Mouse (Mus musculus): Measurements from ENCODE around the gene Zfx.

Zfx gene

GRCm38 (mm10) chrX:94123059-94123839 is at the start of gene Zfx:
Zfx (minus strand) TSS chrX:94123702.
- DNase-seq = peak; percentile 62 to 63

- DNase-seq = no peak
Observed at GRCm38 (mm10) chrX:94169348-94169747, 45.8 kb upstream of the Zfx start.

DNA sequence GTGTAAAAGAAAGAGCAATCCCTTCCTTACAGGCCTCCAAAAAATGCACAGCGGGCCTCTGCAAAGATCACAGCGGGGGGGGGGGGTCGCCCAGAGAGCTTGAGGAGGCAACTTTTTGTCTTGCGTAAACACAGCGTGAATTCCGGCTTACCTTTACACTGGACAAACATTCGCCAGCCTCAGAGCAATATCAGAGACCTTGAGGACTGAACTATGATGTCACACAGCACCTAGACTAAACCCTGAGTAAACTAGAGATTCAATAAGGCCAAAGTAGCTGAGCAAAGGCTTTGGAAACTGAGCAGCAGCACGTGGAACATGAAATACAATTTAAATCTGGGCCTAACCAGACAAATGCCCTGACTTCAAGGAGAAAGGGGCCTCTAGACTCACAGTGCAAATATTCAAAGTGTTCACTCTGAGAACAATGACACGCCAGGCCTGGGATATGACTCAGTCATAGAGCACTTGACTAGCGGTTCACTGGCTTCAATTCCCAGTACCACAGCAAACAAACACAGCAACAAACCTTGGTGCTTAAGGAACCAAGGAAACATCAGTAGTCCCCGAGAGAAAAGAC is 28.8 kb upstream of the Zfx start:
- no peak for DNase-seq

DNA sequence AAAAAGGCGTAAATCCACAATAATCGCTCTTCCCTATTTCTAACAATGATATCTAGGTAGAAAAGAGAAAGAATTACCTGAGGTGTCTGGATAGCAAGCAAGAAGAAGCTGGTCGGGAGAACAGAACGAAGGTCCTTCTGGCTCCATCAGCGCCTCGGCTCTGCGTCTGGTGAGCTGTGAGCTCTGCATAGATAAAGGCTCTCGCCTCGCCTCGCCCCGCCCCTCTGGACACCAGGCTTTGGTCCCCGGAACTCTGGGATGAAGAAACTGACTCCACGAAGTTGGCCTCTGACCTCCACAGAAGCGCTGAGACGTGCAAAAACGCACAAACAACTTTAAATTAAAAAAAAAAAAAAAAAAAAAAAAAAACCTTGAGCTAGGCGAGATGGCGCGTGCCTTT is 27.0 kb upstream of the Zfx start:
- DNase-seq = no peak

DNA sequence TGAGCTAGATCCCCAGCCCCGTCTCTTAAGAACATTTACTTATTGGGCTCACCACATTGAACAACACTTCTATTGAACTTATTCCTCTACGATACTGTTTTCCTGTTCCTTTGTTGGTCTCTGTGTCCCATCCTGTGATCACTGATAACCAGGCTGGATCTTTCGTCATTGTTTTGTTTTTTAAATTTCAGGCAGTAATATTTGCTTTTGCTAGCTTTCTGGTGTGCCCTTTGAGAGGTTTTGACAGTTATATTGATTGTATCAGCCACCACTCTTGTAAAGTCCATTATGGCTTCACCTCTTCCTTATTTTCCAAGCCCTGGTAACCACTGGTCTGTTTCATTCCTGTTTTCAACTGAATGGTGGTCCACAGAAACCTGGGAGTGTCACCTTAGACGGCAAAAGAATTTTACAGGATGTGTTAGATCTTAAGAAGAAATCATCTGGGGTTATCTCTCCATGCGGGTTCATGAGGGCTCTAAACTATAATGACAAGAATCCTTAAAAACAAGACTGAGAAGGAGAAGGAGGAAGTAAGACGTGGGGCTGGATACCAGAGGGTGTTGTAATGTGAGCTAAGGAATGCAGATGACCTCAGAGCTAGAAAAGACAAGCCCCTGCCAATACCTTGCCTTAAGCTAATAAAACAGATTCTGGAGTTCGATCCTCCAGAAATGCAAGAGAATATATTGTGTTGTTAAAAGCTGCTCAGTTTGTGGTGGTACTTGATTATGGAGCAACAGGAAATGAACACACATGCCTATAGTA is 18.7 kb upstream of the Zfx start:
- DNase-seq = no peak

DNA sequence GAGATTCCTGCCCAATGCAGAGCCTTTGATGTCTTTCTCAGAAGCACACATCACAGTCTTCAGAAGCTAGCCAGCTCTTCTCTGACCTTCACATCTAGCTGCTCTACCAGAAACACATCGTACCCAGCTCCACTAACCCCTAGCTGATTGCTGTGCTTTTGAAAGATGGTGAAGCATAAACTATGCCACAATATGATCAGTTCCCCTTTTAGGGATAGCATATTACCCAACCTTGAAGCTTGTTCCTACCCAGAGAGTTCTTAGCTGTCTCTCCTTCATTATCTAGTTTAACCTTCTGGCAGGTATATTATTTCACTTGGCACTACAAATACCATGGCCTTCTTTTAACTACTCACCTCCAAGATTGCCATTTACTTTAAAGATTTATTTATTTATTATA is 16.6 kb upstream of the Zfx start:
- DNase-seq = no peak

DNA sequence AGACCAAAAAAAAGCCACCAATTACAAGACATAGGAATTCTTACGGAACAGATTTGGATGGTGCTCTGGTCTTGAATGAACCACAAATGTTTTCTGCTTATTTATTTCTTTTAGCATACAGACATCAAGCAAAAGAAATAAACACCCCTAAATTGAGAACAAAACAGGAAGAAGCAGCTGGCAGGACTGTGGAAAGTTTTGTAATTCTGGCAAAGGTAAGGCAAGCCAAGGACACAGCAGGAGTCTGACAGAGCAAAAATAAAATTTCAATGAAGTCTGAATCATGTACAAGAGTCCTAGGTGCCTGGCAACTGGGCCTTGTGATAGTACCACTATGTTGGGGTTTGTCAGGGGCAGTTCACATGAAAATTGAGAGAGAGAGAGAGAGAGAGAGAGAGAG is 14.8 kb upstream of the Zfx start:
- DNase-seq = no peak

DNA sequence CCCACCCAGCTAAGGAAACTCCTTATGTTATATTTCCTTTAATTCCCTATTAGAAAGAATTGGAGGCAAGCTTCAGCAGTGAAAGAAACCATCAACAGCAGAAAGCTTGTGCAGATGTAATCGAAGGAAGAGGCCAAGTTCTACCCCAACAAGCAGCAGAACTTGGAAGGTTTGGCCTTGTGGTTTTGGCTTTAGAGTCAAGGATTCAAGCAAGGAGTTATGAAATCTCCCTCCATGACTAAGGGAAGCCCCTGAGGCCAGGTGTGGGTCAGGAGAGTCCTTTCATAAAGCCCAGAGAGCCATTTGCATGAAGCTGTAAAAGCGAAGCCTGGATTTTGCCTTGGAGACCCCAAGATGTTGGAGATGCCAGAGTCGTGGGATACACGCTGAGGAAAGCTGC is 11.6 kb upstream of the Zfx start:
- no peak for DNase-seq

- no peak for DNase-seq
Observed at GRCm38 (mm10) chrX:94133551-94133950, 10.0 kb upstream of the Zfx start.

DNA sequence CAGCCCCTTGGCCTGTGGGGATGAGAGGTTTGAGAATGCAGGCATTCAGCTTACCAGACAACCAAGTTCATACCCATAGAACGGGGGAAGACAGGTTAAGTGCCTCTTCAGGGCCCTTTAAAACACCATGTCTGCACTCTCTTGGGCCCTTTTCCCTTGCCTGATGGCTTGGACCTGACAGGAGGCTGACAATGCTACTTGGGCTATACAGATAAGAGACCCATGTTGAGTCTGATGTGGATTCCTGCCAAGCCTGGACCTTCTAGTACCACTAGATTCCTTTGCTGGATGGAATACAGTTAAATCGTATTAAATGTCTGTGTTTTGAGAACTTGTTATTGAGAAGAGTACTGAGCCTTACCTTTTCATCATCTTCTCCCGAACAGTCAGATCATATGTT is 8.7 kb upstream of the Zfx start:
- no peak for DNase-seq

DNA sequence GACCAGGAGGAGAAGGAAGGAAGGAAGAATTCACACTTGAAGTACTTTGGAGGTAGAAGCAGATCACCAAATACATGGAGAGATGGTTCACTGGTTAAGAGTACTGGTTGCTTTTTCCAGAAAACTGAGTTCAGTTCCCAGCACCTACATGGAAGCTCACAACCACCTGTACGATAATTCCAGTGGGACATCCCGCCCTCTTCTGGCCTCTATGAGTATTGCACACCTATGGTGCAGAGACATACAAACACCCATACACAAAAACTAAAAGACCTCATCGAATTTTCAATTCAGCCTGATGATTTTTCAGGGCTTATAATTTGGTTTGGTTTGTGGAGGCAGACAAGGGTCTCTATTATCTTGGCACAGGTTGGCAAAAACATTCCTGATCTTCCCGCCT is 6.2 kb upstream of the Zfx start:
- DNase-seq = no peak

- no peak for DNase-seq
Observed at GRCm38 (mm10) chrX:94125950-94126349, 2.4 kb upstream of the Zfx start.

DNA sequence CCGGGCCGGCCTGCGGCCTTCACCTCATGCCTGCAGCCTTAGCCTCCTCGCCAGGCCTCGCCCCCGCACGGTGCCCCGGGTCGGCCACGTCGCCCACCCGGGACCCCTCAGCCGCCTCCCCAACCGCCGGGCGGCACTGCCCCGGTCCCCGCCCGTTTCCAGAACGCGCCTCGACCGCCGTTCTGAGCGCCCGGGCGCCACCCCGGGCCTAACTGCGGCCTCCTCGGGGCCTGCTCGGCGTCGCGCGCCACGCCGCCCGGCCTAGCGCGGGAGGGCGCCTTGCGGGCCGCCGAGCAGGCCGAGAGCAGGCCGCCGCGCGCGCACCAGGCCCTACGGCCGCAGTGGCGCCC is 818 bp downstream of the Zfx start:
- no peak for DNase-seq

GRCm38 (mm10) chrX:94121866-94122708 is 1.4 kb downstream of the Zfx start:
- peak; percentile 69 to 77 for DNase-seq

- DNase-seq = peak in 1 of 2 experiments; percentile 11
Observed at GRCm38 (mm10) chrX:94121161-94121856, 2.2 kb downstream of the Zfx start.

- no peak for DNase-seq
Observed at GRCm38 (mm10) chrX:94118350-94118749, 5.2 kb downstream of the Zfx start.

GRCm38 (mm10) chrX:94115882-94116281 is 7.6 kb downstream of the Zfx start:
- DNase-seq = no peak

DNA sequence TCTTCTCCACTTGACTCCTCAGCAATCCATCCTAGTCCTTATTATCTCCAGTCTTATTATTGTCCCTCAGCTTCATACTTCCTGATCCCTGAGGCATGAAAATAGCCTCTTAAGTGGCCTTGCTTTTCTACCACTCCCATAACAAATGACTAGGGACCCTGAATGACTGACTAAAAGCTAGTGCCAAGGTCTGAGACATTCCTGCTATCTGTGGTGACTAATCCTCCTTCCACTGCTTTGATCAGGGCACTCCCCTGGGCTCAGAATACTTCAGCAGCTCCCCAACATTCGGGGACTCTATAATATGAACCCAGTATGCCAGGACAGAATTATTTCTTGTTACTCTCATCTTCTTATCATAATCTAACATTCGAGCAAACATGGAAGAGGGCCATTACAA is 17.5 kb downstream of the Zfx start:
- DNase-seq = no peak

DNA sequence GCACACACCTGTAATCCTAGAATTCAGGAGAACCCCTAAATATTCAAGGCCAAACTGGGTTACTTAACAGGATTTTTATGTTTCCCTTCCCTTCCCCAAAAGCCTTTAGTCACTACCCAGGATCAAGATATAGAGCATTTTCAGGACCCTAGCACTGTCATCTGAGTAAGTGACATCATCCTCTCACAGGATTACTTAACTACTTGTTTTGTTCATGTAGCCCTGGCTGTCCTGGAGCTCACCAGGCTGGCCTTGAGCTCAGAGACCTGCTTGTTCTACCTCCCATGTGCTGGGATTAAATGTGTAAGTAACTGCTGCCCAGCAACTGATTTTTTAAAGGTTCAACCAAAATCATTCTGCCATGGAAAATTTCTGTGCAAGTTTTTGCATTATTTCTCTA is 20.6 kb downstream of the Zfx start:
- no peak for DNase-seq

DNA sequence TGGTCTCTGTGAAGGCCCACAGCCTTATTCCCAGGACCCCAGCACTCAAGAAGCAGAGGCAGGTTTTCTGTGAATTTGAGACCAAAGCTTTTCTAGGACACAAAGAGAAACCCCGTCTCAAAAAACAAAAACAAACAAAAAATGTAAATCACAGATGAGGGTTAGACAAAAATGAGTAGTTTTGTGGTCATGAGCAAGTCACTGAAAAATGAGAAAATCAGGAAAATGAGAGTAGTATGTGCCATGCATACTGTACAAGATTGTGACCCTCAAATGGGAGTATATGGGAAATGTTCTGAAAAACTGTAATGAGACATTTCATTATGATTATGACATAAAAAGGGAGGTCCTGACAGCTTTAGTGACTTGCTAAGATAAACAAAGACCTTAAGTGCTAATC is 22.9 kb downstream of the Zfx start:
- DNase-seq = no peak

DNA sequence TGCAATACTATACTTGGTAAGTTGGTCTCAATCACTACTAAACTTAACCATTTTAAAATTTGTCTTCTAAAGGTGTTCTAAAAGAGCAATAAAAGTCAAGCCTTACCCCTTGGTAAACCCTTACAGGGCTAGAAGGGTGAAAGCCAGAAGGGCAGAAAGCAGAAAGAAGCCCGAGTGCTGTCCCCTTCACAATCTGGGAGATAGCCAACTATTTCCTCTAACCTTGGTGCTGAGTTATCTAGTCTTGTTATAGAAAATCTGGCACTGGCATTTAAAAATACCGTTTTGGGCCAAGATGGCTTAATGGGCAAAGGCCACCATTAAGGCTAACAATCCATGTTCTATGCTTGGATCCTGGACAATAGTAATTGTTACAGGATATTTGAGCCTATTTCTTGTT is 32.5 kb downstream of the Zfx start:
- DNase-seq = no peak

DNA sequence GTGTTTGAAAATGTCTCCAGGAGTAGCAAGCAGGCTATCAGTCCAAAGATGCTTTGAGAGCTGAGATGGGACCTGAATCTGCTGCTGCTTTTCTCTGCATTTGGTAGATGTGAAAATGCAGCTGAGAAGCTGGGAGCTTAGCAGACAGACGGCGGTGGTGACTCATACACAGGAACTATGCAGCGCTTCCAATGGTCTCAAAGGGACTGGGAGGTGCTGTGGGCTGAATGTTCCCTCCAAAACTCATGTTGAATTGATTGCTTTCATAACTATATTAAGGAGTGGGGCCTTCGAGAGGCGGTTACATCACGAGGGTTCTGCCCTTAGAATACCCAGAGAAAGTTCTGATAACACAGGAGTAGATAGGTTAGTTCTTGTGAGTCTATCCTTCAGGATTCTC is 62.3 kb downstream of the Zfx start:
- DNase-seq = no peak

DNA sequence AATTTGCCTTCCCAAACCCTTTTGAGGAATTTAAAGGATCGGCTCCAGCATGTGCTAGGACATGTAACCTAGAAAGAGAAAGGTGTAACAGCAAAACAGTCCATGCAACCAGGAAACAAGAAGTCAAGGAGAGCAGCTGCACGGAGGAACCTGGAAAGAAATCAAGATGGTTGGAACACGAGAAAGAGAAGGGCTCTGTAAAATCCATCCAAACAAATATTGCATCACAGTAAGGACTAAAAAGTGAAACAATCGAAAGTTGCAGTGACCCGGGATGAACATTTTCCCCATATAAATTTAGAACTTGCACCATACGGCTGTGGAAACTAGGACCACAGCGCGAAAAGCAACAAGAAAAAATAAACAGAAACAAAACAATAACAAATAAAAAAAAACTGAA is 62.8 kb downstream of the Zfx start:
- DNase-seq = no peak
